Mouse (Mus musculus) layer of hippocampus, postnatal 10 days (tissue): ENCODE data around the gene Myog. TPM values are rescaled to one million over a fixed set of nuclear protein-coding genes. Genes with fewer than 3 reads are reported as not detected.

Experiments
- DNase-seq, 2 experiments: peaks; one replicate each; pipeline ENCODE4 v3.0.0; 2021; ENCODE audit warnings: low spot score in 2 of 2
- total RNA-seq, 2 experiments: library from RNA; stranded (reverse); gene quantifications; 2 replicates each; pipeline ENCODE4 v1.2.3; 2021

The Myog gene
- total RNA-seq, 2 experiments from 2014 or later: not detected

DNA sequence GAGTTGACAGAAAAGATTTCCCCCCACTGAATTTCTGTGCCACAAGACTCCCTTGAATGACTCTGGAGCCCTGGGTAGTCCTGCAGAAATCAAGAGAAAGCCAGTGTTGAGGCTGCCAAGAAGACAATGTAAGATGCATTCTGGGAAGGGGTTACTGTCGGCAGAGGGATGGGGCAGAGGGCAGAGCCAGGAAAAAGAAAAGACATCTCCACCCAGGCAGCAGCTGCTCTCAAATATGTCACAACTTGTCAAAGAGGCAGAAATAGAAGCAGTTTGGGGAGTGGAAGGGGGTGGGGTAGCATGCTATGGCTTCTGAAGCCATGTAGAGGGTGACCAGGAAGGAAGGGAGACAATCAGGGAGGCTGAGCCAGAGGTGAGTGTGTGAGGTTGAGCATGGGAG is 6.7 kb upstream of the Myog start:
- no peak for DNase-seq

GRCm38 (mm10) chr1:134285458-134286120 is 4.2 kb upstream of the Myog start:
- DNase-seq: no peak

GRCm38 (mm10) chr1:134288239-134288638 is 1.6 kb upstream of the Myog start:
- DNase-seq: no peak

- DNase-seq: no peak
These were observed 511 bp downstream of the Myog start for GRCm38 (mm10) chr1:134290300-134290699.

DNA sequence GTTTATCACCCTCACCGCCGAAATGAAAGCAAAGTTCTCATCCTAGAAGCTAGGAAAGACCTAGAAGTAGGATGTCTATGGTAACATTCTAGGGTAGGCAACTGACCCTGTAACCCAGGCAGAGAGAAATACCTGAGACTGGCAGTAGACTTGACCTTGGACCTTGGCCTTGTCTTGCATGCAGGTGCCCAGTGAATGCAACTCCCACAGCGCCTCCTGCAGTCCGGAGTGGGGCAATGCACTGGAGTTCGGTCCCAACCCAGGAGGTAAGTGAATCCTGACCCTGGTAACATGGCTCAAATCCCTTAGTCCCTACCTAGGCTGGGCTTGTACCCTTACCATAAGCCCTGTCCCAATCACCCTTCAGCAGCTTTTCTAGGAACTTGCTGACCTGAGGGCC is 1.1 kb downstream of the Myog start:
- no peak for DNase-seq

GRCm38 (mm10) chr1:134291555-134291954 is 1.8 kb downstream of the Myog start:
- no peak for DNase-seq

GRCm38 (mm10) chr1:134292073-134292472 is 2.3 kb downstream of the Myog start:
- no peak for DNase-seq

GRCm38 (mm10) chr1:134292601-134293000 is 2.8 kb downstream of the Myog start:
- DNase-seq: no peak

DNA sequence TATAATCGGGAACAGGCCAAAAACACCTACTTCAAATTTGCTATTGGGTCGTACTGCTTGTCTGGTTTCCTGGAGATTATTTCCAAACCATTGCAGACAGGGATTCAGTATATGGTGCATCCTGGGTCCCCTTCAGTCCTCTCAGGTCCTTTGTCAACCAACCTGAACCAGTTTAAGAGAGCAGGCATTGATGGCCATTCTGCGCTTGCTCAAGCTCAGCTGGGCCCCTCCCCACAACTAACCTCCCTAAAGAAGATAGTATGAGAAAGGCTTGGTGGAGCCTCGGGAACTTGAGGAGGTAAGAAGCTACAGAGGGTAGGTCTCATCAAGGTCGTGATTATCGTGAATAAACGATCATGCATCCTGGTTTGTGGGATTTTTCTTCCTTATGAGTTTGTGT is 3.5 kb downstream of the Myog start:
- DNase-seq: no peak

GRCm38 (mm10) chr1:134293738-134294604 is 4.2 kb downstream of the Myog start:
- no peak for DNase-seq

DNA sequence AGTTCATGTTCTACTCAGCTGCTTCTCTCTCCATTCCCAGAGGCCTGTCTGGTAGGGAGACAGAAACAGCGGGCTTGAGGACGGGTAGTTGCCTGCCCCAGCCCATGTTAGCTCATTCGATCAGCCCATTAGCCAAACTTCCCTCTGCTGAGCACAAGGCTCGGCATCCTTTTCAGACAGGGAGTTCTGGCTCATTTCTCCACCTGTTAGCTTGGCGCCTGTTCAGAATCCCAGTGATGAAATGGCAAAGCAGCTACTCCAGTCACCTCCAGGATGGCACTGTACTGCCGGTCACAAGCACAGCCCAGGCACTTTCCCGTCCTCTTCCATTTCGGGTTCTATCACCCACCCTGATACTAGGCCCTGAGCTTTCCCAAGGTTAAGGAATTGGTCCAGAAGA is 7.5 kb downstream of the Myog start:
- peak; percentile 36 to 44 for DNase-seq

DNA sequence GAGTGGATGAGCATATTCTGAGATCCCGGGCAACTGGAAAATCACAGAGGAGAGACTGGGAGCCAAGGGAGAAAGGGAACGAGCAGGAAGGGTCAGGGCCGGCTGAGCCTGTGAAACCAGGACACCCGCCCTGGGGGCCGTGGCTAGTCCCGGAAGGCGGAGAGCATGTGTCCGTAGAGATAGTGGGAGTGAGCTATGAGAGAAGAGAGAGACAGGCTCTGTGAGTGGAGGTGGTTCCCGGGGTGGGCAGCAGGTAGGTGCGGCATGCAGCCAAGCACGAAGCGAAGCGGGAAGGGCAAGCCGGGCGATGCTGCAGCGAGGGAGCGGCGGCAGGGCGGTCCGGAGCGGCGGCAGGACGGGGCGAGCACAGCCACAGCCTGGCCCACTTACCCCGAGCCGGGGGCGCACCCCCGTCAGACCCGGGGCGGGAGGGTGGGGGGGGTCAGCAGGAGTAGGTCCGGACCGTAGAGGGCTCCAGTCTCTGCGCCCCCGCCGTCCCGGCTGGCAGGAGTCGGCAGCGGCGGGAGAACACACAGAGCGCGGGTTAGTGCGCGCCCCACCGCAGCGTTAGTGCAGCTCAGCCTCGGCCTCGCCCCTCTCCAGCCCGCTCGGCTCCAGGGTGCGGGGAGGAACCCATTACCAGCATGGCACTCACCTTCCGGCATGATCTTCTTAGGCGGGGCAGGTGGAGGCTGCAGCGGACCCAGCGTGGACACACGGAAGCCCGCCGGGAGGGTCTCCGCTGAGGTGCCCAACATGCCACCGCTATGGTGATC is 9.0 kb downstream of the Myog start:
- DNase-seq: peak in 1 of 2 experiments; percentile 46

DNA sequence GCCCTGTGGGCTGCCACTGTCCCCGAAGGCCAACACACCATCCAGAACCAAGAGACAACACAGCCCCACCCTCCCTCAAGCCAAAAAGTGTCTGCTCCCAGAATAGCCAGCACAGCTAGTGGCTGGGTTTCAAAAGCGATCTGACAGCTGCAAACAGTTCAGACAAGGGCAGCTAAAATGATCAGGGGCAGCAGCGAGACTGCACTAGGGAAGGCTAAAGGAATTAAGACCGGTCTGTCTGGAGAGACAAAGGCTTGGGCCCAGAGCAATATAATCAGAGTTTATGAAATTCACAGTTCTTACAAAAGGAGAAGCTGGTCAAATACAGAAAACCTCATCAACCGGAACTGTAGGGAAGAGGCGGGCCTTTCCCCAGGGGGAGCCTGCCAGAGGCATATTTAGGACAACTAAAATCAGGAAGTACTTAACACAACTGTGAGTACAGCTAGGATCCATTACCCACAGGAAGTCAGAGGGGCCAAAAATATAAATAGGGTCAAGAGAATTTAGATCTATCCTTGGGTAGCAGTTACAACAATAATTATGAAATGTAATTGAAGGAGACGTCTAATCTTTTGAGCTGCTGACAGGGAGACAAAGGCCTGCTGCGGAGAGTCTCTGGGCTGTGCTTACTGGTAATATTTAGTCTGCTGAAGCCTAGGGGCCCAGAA is 12.9 kb downstream of the Myog start:
- no peak for DNase-seq

GRCm38 (mm10) chr1:134304940-134305339 is 15.2 kb downstream of the Myog start:
- no peak for DNase-seq

DNA sequence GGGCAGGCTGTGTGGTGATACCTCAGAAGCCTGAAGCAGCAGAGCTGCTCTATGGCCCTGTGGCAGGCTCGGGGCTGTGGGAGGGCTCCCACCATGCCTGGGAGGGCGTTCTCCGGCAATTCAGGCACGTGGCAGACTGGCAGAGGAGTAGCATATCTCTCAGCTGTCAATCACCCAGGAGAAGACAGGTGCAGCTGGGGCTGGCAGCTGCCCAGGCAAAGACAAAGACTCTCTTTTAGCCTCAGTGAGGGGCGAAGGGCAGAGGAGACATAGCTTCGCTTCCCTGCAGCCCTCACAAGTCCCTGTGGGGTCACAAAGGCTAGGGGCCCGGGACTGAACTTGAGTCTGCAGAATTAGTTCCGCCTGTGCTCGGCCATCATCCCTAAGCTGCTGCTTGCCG is 17.6 kb downstream of the Myog start:
- no peak for DNase-seq

DNA sequence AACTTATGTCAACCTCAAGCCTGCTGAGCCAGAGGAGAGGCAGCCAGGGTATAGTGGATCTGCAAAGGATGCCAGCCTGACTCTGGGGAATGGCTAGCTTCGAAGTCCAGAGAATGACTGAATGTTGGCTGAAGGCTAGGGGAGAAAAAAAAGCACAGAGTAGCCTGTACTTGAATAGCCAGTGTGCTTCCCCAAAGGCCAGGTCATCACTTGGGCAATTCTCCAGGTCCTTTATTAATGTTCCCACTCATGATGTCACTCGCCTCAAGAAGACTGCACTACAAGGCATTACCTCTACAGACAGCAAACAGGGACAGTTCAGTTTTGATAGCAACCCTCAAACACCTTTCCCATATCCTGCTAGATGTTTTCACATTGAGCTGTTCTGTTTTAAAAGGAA is 20.5 kb downstream of the Myog start:
- no peak for DNase-seq

GRCm38 (mm10) chr1:134310729-134311128 is 20.9 kb downstream of the Myog start:
- no peak for DNase-seq

DNA sequence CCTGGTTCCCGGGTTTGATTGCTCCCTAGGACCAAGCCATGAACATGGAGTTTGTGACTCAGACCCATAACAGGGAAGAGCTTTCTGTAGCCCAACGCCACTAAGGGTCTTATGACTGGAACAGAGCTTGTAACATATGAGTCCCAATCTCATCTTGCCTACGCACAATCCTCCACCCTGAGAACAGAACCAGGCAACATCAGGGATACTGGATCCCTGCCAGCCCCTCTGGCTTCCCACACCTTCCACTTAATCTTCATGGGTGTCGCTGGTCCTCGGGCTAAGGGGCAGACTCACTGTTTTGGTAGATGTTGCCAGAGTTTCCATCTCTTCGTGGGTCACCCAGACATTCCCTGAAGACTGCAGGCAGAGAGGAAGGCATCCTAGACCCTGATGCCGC is 22.0 kb downstream of the Myog start:
- DNase-seq: no peak

DNA sequence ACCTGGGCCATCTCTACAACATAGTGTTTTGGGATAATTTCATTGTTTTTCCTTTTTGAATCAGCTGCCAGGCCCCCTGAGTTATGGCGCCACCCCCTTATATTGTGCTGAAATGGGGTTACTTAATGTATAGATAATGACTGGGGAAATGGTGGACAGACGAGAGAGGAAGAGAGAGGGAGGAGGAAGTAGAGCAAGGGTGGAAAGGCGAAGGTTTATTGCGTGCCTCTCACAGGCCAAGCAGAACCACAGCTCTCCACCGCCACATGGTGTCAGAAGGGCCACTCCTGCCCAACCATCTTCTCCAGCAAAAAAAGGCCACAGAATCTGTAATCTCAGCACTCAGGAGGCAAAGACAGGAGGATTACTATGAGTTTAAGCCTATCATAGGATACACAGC is 25.4 kb downstream of the Myog start:
- no peak for DNase-seq

DNA sequence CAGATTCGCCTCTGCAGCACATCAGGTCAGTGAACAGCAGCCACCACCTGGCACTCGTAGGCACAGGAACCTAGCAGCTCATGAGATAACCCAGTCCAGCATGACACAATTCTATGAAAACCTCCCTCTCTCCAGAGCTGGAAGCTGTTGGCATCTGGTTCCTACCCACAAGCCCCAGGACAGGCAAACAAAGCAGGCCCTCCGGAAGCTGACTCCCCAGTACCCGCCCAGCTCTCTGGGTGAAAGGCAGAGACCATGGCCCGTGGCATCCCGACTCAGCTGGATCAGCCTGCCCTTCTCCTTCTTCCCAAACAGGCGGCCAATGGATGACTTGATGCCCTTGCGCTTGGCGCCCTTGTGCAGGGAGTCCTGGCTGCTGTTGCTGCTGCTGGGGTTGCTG is 26.6 kb downstream of the Myog start:
- DNase-seq: no peak

- no peak for DNase-seq
These were observed 28.5 kb downstream of the Myog start for GRCm38 (mm10) chr1:134318261-134318660.
